Mouse (Mus musculus) layer of hippocampus, adult 2 months (tissue): Measurements from ENCODE around the gene Nceh1. TPM values are rescaled to one million over a fixed set of nuclear protein-coding genes. Genes with fewer than 3 reads are reported as not detected.

ENCODE experiments used
- DNase-seq, 2 experiments: peaks; one replicate each; pipeline ENCODE4 v3.0.0; 2022; ENCODE audit warnings: low spot score in 2 of 2
- H3K27ac ChIP-seq: fragments of 200-600 bp; 2 replicates; pipeline ENCODE4 v1.8.1; 2022
- H3K4me3 ChIP-seq: fragments of 200-600 bp; 2 replicates; pipeline ENCODE4 v1.8.1; 2022; ENCODE audit warnings: mild to moderate bottlenecking
- CTCF ChIP-seq: fragments of 200-600 bp; conservative IDR thresholded peaks from 2 replicates; pipeline ENCODE4 v1.8.1; 2022; ENCODE audit warnings: antibody characterized with exemption, mild to moderate bottlenecking, moderate library complexity
- total RNA-seq, 2 experiments: library from RNA; stranded (reverse); gene quantifications; 2 replicates each; pipeline ENCODE4 v1.2.3; 2021

Nceh1 gene
- total RNA-seq, 2 experiments from 2014 or later, result 108 to 115 TPM

GRCm38 (mm10) chr3:27162410-27162804 is 20.4 kb upstream of the Nceh1 start:
- H3K27ac ChIP-seq, result no peak overlapping the region
- no peak overlapping the region for H3K4me3 ChIP-seq
- DNase-seq, result no peak
- TF ChIP-seq CTCF, result no peak

DNA sequence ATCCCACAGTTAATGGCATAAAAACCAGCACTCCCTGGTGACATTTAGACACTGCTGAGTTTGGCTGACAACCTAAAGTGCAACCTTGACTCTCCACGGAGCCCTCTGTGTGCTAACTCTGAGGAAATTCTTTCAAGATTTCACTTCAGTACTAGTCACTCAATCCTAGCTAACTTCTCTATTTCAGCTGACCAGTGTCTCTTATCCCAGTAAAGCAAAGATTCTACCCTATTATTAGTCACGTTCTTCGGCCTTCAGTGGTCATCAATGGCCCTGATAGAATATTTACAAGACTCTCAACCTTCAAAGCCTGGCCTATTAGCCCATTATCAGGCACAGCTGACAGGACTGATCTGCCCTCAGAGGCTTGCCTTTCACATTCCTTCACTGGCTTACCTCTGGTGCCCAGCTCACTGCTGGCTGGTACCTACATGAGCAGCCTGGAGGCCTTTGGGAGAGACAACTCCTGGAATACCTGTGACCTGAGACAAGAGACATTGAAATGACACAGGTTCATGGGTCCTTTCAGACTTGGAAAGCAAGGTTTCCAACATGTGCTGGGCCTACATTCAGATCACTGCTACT is 17.2 kb upstream of the Nceh1 start:
- no peak overlapping the region for H3K4me3 ChIP-seq
- TF ChIP-seq CTCF, result no peak

DNA sequence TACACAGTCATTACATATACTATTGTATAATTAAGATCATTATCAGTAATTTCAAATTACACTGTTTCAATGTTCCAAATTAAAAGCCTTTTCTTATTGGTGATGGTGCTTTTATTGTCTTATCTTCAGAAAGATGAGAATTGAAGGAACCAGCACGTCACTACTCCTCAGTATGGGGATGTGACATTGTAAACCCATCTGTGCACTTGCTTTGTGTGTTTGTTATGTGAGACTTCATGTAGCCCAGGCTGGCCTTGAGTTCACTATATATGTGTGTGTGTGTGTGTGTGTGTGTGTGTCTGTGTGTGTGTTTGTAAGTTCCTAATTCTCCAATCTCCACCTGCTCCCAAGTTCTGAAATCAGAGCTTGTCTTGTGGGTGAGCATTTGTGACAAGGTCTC is 12.5 kb upstream of the Nceh1 start:
- no peak for DNase-seq
- Histone ChIP-seq H3K27ac (no peak overlapping the region), H3K4me3 (no peak overlapping the region)
- no peak for TF ChIP-seq CTCF

More for the DNA sequence above, 17.2 kb upstream of the Nceh1 start:
- no peak for DNase-seq
- no peak overlapping the region for H3K27ac ChIP-seq

- TF ChIP-seq CTCF, result no peak
Measured at GRCm38 (mm10) chr3:27179711-27180110, 3.1 kb upstream of the Nceh1 start.

DNA sequence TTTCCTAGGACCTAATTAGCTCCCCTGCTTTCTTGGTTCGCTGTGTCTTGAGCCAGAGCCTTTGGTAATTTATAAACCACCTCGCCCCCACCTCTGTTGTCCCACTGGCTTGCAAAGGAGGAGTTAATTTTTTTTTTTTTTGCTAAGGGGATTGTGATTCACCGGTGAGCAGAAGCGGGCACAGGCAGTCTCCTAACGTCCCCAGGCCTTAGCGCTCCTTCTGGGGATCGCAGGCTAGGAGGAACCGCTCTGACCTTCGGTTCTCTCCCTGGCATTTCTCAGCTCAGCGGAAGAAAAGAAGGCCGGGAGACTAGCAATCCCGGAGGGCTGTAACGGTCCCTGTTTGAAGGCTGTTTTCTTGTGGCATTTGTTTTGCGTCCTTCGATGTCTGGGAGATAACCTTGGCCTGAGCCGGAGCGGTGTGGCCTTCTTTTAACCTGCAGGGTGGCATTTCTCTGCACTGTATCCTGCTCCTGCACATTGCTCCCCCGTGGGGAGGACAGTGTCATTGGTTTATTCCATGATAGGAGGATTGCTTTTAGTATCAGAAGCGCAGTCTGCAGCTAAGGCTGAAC is 923 bp downstream of the Nceh1 start:
- H3K27ac ChIP-seq, result peak overlapping the region; percentile 91
- H3K4me3 ChIP-seq, result peak overlapping the region; percentile 82
- peak; percentile 26 to 40 for DNase-seq
- TF ChIP-seq CTCF, result peak; percentile 33

More at GRCm38 (mm10) chr3:27179711-27180110, 3.1 kb upstream of the Nceh1 start:
- Histone ChIP-seq H3K4me3 (no peak overlapping the region), H3K27ac (no peak overlapping the region)
- DNase-seq, result no peak

DNA sequence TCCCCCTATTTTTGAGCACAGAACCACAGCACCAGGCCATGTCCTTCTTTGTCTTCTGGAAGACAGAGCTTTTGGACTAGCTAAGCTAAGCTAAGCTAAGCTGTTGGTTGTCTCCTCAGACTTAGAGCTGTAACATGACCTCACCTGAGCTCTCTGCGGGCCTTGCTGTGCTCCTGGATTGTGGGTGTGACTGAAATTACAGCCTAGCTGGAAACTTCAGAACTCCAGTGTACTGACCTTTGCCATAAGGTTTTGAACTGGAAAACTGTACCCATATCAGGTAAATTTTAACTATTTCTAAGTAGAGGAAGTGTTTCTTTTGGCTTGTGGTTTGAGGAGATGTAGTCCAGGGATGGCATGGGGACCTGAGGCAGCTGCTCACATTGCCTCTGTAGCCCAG is 5.6 kb downstream of the Nceh1 start:
- H3K4me3 ChIP-seq, result no peak overlapping the region
- DNase-seq, result no peak
- no peak for TF ChIP-seq CTCF

GRCm38 (mm10) chr3:27189320-27190261 is 6.8 kb downstream of the Nceh1 start:
- TF ChIP-seq CTCF, result no peak
- DNase-seq, result peak; percentile 79 to 85
- Histone ChIP-seq H3K27ac (peak overlapping the region; percentile 47), H3K4me3 (no peak overlapping the region; the same call in 1 of the 2 replicates)

More for the DNA sequence above, 5.6 kb downstream of the Nceh1 start:
- H3K27ac ChIP-seq, result no peak overlapping the region

DNA sequence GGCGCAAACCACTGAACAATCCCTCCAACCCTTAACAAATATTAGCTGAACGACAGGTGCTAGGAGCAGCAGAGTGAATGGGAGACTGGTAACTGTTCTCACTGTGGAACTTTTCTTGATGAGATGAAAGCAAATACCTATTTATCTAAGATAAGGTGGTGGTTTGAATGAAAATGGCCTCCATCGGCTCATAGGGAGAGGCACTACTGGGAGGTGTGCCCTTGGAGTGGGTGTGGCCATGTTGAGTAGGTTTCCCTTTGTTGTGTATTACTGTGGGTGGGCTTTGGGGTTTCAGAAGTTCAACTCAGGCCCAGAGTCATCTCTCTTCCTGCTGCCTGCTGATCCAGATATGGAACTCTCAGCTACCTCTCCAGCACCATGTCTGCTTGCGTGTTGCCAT is 8.1 kb downstream of the Nceh1 start:
- DNase-seq, result no peak
- TF ChIP-seq CTCF, result no peak
- H3K4me3 ChIP-seq, result no peak overlapping the region
- H3K27ac ChIP-seq, result no peak overlapping the region

GRCm38 (mm10) chr3:27191856-27192255 is 9.1 kb downstream of the Nceh1 start:
- H3K27ac ChIP-seq, result no peak overlapping the region
- TF ChIP-seq CTCF, result no peak
- H3K4me3 ChIP-seq, result no peak overlapping the region
- no peak for DNase-seq

- no peak for DNase-seq
- no peak for TF ChIP-seq CTCF
- H3K4me3 ChIP-seq, result no peak overlapping the region
- peak overlapping the region; percentile 71 for H3K27ac ChIP-seq
Measured at GRCm38 (mm10) chr3:27193844-27194317, 11.1 kb downstream of the Nceh1 start.

DNA sequence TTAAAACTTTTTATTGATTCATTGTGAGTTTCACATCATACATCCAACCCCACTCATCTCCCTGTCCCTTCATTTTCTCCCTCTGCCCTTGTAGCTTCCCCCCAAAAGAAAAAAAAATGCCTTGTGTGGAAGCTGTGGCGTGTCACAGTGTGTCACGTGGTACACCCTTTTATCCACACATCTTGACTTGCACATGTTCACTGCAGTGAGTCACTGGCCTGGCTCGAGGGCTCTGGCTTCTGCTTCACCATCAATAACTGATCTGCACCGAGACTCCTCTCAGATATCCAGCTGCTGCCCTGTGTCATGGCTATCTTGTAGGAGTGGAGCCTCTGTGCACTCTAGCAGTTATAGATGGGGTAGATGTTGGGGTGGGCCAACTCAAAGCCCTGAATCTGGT is 12.4 kb downstream of the Nceh1 start:
- no peak for TF ChIP-seq CTCF
- H3K4me3 ChIP-seq, result no peak overlapping the region
- no peak overlapping the region for H3K27ac ChIP-seq
- no peak for DNase-seq

DNA sequence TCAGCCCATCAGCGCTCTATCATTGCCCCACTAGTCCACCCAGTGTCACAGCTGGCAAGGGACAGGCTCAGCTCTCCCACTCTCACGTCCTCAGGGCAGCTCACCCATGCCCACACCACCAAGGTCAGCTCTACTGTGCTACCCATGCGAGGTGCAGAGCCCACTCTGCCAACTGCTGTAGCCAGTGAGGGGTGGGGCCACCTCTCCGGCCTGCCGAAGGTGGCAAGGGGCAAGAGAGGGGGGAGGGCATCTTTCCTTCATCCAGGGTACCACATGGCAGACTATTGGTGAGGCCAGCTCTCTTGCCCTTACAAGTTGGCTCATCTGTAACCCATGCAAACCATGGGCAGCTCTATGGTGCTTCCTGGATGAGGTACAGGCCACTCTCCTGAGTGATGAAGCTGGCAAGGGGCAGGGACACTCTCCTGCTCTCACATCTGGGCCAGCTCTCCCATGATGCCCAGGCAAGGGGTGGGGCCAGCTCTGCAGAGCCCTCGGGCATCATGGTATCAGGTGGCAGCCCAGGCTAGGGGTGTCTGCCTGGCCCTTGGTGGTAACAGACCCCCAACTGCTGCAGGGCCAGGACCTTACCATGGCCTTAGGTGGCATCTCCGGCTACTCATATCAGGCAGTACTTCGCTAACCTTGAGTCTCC is 12.9 kb downstream of the Nceh1 start:
- Histone ChIP-seq H3K4me3 (no peak overlapping the region), H3K27ac (no peak overlapping the region)
- TF ChIP-seq CTCF, result no peak
- DNase-seq, result no peak

GRCm38 (mm10) chr3:27196529-27196928 is 13.8 kb downstream of the Nceh1 start:
- DNase-seq, result no peak
- TF ChIP-seq CTCF, result no peak

More at GRCm38 (mm10) chr3:27196529-27196928, 13.8 kb downstream of the Nceh1 start:
- no peak overlapping the region for H3K4me3 ChIP-seq
- no peak overlapping the region for H3K27ac ChIP-seq
